Mouse (Mus musculus): ENCODE data around the gene Hk2.

Hk2 gene

GRCm38 (mm10) chr6:82770286-82770685 lies 4.0 kb downstream of the Hk2 start:
- no peak for DNase-seq (ENCODE audit: low spot score in 2 of 2)

- no peak for DNase-seq (ENCODE audit: low spot score in 2 of 2)
These were observed 4.5 kb downstream of the Hk2 start for GRCm38 (mm10) chr6:82769704-82770103.

- no peak for DNase-seq (ENCODE audit: low spot score in 2 of 2)
These were observed 6.3 kb downstream of the Hk2 start for GRCm38 (mm10) chr6:82767734-82768586.

GRCm38 (mm10) chr6:82766636-82767035 lies 7.6 kb downstream of the Hk2 start:
- peak in 1 of 2 experiments; percentile 39 for DNase-seq (ENCODE audit: low spot score in 2 of 2)

DNA sequence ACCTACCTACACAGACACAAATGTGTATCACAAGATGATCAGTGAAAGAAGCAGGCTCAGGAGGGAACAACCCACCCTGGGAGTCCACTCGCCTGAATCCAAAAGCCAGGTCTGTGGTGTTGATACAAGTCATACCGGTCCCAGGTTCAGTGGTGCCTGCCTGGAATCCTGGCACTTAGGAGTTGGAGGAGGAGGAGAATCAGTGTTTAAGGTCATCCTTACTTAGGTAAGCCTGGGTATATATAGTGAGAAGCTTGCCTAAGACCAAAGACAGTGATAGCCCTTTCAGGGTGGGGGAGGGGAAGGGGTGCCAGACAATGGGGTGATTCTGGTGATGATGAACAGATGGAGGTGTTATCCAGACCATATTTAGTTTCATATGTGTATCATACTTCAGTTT lies 9.0 kb downstream of the Hk2 start:
- no peak for DNase-seq (ENCODE audit: low spot score in 2 of 2)

DNA sequence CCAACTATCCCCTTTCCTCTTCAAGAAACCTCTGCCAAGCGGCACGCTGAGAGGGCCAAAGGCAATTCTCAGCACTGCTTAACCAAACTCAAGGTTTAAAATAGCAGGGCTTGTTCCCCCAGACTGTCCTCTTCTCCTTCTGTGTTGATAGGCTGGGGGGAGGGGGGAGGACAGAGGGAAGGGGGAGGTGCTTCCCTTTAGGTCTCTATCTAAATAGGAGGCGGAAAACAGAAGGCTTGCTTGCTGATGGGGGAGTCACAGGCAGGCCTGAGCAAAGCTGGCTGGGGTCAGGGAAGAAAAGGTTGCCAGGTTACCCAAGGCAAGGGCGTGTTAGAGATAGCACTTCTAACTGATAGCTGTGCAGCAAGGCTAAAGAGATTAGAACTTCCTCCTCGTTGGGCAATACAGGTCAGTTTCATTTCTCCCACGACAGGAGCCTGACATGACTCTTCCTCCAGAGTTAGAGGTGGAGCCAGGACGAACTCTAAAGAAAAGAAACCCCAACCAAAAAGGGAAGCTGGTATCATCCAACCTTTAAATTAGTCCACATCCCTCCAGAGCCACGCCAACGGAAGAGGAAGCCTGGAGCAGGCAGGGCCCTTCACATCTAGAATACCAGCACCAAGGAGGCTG lies 10.3 kb downstream of the Hk2 start:
- peak in 1 of 2 experiments; percentile 20 for DNase-seq (ENCODE audit: low spot score in 2 of 2)

DNA sequence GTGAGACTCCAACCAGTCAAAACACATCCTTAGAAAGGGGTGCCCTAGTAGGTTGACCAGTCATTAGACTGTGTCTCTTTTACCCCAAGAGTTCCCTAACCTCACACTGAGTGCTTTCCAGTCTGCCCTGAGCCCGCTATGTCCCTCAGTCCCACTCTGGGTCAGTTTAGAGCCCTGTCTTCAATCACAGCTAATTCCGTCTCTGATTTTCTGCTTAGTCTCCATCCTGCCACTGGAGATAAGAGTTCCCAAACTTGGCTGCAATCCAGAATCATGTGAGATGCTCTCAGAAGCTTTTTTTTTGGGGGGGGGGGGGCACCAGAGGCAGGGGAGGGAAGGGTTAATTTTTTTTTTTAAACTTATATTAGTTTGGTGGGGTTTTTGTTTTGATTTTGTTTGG lies 11.5 kb downstream of the Hk2 start:
- DNase-seq (ENCODE audit: low spot score in 2 of 2), result no peak

DNA sequence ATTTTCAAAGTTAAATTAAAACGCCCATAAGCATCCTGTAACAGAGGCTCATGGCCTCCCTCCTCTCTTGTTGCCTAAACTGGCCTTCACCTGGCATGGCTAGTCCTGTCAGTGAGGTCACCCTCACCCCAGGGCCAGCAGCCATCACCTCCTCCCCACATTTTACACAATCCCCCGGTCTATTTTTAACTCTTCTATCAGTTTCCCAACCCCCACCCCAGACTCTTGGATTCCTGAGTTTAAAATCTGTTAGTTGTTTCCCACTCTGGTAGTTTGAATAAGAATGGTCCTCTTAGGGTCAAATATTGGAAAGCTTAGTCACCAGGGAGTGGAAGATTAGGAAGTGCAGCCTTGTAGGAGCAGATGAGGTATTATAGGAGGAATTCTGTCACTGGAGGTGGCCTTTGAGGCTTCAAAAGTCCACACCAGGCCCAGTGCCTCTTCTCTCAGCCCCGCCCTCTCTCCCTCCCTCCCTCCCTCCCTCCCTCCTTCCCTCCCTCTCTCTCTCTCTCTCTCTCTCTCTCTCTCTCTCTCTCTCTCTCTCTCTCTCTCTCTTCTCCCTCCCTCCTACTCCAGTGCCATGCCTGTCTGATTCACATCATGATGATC lies 13.4 kb downstream of the Hk2 start:
- no peak for DNase-seq (ENCODE audit: low spot score in 2 of 2)

DNA sequence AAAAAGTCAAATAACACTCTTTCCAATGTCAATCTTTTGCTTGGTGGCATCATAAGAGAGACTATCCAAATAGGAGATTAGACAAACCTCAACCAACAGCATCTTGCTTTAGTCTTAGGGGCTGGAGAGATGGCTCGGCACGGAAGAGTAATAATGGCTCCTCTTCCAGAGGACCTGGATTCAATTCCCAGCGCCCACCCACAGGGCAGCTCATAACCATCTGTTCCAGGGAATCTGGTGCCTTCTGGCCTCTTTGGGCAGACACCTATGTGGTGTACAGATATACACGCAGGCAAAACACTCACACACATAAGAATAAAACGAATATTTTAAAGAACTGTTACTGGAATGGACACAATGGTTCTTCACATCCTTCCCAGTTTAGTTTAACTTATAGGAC lies 15.0 kb downstream of the Hk2 start:
- no peak for DNase-seq (ENCODE audit: low spot score in 2 of 2)

GRCm38 (mm10) chr6:82756799-82757210 lies 17.4 kb downstream of the Hk2 start:
- DNase-seq (ENCODE audit: low spot score in 2 of 2), result no peak

- DNase-seq (ENCODE audit: low spot score in 2 of 2), result peak in 1 of 2 experiments; percentile 11
These were observed 18.0 kb downstream of the Hk2 start for GRCm38 (mm10) chr6:82756216-82756615.

DNA sequence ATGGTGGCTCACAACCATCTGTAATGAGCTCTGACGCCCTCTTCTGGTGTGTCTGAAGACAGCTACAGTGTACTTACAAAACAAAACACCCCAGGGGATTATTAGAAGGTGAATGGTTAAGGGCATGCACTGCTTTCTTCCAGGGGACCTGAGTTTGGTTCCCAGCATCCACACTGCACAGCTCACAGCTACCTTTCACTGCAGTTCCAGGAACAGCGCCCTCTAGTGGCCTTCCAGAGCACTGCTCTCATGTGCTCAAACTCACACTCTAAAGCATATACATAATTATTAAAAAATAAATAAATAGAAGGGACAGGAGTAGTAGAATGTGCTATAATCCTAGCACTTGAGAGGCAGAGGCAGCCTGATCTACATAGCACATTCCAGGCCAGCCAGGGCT lies 18.9 kb downstream of the Hk2 start:
- DNase-seq (ENCODE audit: low spot score in 2 of 2), result no peak

DNA sequence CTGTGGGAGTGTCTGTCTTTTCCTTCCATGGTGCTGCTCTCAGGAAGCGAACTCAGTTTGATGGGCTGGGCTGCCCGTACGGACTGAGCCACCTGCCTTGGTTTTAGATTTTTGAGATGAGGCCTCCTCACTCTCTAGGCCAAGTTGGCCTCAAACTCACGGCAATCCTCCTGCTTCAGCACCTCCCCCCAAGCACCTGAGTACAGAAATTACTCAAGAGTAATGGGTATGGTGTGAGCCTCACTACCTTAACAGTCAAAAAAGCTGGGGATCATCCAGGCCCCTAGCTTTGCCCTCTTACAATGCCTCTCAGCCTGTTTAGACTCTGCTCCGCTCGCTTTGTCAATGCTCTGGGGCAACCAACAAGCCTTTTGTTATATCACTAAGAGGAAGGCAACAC lies 19.5 kb downstream of the Hk2 start:
- no peak for DNase-seq (ENCODE audit: low spot score in 2 of 2)

DNA sequence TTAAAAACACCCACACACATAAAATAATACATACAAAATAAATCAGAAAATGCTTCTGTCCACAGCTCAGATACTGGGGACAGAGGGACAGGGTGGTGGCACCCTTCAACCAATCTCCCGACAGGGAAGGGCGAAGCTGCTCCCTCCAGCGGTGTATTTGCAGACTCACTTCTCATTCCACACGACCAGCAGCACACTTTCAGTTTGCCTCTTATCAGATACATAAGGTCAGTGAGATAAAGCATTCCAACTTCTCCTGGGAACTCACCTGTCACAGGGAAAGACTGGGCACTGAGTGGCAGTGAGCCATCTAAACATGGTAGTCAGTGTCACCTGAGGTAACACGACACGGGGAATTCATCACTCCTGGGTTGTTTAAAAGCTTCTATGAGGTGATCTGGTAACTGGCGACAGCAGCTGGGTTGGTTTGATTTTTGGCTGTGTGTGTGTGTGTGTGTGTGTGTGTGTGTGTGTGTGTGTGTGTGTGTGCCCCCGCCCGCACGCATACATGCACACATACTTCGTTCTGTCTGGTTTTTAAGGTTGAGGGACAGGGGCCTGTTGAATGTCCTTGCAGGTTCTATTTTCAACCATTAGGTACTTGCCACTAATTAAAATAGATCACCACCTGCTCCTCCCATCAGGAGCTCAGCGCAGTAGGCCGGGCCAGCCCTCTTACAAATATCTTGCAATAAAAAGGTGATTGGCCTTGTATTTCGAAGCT lies 20.5 kb downstream of the Hk2 start:
- no peak for DNase-seq (ENCODE audit: low spot score in 2 of 2)

- peak in 1 of 2 experiments; percentile 56 for DNase-seq (ENCODE audit: low spot score in 2 of 2)
These were observed 21.2 kb downstream of the Hk2 start for GRCm38 (mm10) chr6:82753061-82753460.

DNA sequence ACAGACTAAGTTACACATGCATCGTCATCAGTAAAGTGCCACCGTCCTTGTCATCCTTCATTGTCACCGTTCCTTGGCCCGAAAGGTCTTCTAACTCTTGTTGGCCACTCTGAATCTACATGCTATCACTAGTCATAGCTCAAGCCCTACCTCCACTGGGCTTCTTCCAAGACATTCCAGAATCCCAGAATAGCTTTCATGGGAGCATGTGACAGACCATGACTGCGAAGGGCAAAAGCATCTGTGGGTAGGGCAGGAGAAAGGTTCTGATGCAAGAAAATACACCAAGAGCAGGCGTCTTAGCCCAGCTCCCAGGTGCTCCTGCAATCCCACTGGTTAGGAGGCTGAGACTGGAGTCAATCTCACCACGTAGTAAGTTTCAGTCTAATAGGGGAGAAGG lies 22.5 kb downstream of the Hk2 start:
- no peak for DNase-seq (ENCODE audit: low spot score in 2 of 2)

- no peak for DNase-seq (ENCODE audit: low spot score in 2 of 2)
These were observed 23.2 kb downstream of the Hk2 start for GRCm38 (mm10) chr6:82751031-82751430.

DNA sequence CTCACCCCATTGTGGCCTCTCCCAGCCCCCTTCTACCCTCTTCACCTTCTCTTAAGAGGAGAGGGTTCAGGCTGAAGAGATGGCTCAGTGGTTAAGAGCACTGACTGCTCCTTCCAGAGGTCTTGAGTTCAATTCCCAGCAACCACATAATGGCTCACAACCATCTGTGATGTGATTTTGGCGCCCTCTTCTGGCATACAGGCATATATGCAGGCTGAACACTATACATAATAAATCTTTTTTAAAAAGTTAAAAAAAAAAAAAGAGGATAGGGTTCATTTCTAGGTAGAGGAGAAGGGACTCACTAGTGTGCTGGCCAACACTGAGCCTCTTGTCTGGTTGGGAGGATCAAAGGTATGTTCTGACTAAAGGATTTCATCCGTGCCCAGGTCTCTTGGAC lies 24.2 kb downstream of the Hk2 start:
- DNase-seq (ENCODE audit: low spot score in 2 of 2), result no peak

GRCm38 (mm10) chr6:82748106-82748672 lies 26.1 kb downstream of the Hk2 start:
- DNase-seq (ENCODE audit: low spot score in 2 of 2), result no peak

GRCm38 (mm10) chr6:82747085-82747484 lies 27.2 kb downstream of the Hk2 start:
- DNase-seq (ENCODE audit: low spot score in 2 of 2), result no peak

GRCm38 (mm10) chr6:82744553-82744952 lies 29.7 kb downstream of the Hk2 start:
- no peak for DNase-seq (ENCODE audit: low spot score in 2 of 2)

DNA sequence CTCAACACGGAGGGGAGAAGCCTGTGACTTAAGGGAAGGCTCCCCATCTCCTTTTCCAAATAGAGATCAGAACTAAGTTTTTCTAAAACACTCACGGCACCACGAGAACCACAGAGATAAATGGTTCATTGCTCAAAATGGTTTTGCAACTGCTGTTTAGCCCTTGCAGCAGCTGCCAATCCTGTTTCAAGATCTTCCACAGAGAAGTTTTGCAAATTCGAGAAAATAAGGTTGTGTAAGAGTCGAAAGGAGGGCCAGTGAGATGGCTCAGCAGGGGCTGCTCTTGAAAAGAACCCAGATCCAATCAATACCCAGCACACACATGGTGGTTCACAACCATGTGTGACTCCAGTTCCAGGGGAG lies 32.8 kb downstream of the Hk2 start:
- no peak for DNase-seq (ENCODE audit: low spot score in 2 of 2)

Measured in urinary bladder, adult 18-20 months (tissue).